Mouse (Mus musculus): ENCODE data around the gene Slc16a5.
"Not testable (repeated sequence)": the region's sequence is repeated elsewhere in the genome, so short reads cannot be mapped to it uniquely, and the experiment has no call there.

Slc16a5 gene

DNA sequence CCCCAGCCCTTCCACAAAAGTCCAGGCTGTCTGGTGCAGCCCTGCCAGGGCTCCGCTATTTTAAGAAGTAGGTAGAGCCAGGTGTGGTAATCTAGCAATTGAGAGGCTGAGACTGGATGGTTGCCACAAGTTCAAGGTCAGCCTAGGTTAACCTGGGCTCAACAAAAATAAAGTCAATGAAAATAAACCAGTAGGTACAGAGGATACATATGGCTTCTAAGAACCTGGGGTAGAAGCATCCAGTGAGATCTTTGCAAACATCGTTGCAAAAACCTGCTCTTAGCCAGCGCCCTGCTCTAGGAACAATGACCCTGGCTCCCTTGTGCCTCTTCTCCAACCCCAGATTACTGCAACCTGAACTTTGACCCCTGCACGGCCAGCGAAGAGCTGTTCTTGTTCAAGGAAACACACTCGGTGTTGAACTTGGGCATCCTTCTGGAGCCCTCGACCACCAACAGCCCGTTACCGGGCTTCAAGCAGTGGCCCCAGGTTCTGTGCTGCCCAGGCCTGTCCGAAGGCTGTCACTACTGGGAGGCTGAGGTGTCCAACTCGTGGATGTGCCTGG lies 14.9 kb upstream of the Slc16a5 start:
- DNase-seq (ENCODE audit: extremely low spot score, low spot score): no peak

DNA sequence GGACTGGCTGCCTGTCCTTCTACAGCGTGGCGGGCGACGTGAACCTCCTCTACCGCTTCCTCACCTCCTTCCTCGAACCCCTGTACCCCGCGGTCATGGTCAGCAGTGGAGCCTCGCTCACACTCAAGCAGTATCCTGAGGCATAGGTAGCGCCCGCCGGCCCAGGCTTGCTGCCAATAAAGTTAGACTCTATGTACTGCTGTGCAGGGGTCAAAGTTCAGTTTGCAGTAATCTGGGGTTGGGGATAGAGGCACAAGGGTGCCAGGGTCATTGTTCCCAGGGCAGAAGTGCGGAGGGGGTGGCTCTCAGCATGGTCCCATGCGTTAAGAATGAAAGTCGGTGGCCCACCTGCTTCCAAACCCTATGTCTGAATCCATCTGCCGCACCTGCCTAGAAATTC lies 14.2 kb upstream of the Slc16a5 start:
- no peak for DNase-seq (ENCODE audit: extremely low spot score, low spot score)

DNA sequence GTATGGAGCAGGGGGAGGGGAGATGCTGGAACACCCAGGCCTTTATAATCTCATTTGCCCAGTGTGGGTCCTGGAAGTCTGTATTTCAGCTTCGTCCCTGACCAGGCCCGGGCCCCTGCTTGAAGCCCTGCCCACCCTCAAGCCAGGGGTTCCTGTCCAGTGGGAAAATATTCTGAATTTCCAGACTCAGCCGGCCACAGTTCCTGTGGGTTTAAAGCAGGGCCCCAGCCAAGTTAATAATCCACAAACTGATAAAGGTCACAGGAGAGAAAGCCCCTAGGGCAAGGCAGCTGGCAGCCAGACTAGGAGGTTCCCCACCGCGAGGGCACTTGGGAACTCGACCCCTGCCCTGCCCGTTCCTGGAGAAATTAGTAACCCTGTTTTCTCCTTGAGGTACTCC lies 13.3 kb upstream of the Slc16a5 start:
- no peak for DNase-seq (ENCODE audit: extremely low spot score, low spot score)

DNA sequence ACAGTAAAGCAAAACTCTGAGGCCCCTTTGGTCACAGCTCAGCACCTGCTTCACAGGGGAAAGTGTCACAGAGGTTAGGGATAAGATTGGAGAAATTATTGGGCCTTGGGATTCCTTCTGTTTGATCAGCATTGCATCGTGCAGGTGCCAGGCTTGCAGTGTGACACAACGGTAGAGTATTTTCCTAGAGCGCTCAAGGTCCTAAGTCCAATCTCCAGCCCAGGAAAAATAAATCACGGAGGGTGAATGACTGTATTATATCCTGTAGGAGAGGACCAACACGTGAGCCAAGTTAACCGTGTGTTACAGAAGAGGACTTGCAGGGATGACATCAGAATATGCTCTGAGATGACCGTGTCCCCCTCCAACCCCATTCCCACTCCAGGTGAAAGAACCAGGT lies 12.1 kb upstream of the Slc16a5 start:
- no peak for DNase-seq (ENCODE audit: extremely low spot score, low spot score)

DNA sequence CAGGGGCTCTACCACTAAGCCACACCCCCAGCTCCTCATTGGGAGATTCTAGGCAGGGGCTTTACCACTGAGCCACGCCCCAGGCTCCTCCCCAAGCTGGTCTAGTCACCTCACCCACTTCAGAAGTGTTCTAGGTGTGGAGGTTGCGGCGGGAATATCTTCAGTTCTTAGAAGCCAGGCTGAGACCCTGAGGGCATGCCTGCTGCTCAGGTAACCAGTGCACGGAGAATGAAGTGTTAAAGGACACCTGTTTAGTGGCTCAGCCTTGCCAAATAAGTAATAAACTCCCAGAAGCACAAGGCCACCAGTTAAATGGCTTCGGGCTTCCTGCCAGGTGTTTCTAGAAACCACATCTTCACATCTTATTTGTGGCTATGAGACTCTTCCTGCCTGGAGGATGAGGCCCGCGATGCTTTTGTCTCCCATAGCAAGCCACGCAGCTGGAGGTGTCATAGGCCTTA lies 10.5 kb upstream of the Slc16a5 start:
- DNase-seq (ENCODE audit: extremely low spot score, low spot score): no peak

DNA sequence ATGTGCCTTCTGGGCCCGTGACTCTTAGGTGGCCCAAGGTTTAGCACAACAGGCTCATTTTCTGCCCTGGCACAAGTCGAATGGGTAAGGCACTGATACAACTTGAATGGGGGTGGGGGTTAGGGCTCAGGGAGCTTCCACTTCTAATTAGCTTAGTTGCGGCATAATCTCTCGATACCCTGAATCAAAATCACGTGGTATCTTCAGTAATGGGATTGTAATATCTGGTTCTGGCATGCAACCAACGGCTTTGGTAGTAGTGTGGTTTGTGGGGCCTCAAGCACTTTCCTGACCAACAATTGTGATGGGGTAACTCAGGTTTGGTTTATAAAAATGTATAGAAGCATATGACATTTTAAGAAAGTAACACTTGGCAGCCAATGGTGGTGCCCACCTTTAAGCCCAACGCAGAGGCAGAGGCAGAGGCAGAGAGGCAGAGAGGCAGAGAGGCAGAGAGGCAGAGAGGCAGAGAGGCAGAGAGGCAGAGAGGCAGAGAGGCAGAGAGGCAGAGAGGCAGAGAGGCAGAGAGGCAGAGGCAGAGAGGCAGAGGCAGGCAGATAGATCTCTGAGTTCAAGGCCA lies 9.9 kb upstream of the Slc16a5 start:
- DNase-seq (ENCODE audit: extremely low spot score, low spot score): no peak

DNA sequence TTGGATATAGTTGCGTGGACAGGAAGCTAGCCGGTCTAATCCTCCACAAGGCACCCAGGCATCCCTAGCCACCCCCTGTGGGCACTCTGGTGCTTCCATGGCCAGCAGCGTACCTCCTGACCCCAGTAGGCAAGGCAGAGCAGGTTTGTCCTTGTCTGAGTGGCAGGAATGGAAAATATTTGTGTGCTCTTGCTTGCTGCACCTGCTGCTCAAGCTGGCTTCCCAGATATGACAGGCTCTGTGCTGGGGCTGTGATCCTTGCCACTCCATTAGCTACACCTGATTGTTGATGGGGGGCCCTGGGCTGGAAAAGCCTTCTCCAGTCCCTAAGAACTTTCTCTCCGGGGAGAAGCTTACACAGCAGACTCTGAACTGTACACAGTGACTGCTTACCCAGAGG lies 9.0 kb upstream of the Slc16a5 start:
- no peak for DNase-seq (ENCODE audit: extremely low spot score, low spot score)

DNA sequence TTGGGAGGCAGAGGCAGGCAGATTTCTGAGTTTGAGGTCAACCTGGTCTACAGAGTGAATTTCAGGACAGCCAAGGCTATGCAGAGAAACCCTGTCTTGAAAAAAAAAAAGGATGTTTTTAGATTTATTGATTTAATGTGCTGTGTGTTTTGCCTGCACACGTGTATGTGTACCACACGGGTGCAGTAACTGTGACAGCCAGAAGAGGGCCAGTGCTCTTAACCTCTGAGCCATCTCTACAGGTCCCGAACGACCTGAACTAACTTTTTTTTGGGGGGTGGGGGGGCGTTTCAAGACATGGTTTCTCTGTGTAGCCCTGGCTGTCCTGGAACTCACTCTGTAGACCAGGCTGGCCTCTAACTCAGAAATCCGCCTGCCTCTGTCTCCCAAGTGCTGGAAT lies 7.5 kb upstream of the Slc16a5 start:
- not testable (repeated sequence) for DNase-seq (ENCODE audit: extremely low spot score, low spot score)

DNA sequence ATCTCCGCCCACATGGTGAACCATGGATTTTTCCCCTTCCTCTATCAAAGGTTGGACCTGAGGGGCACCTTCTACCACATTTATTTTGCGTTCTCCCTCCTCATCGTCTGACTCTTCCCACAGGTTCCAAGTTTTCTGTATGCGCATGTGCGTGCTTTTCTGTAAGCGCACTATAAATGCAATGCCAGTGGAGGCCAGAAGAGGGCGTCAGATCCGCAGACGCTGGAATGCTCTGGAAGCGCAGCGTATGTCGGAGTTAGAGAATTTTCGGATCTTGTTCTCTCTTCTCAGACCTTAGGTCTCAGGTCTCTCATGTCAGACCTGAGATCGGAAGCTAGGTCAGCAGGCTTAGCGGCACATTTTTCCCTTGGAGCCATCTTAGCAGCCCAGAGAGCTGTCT lies 6.7 kb upstream of the Slc16a5 start:
- no peak for DNase-seq (ENCODE audit: extremely low spot score, low spot score)

DNA sequence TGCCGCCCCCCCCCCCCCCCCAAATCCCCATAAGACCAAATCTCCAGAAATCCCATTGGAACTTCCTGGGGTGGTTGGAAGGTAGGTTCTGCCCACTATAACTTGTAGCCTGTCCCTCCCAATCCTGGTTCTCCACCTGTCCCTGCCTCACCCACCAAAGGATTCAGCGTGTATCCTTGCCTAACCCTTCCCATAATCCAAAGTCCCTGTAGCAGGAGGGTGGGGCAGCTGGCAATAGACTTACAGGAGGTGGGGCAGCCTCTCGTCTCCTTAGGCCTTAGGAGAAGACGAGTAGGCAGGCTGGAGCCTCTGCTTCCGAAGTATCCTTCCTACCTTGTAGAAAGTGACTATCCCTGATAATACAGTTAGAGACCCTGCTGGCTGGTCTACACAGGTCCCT lies 6.1 kb upstream of the Slc16a5 start:
- no peak for DNase-seq (ENCODE audit: extremely low spot score, low spot score)

DNA sequence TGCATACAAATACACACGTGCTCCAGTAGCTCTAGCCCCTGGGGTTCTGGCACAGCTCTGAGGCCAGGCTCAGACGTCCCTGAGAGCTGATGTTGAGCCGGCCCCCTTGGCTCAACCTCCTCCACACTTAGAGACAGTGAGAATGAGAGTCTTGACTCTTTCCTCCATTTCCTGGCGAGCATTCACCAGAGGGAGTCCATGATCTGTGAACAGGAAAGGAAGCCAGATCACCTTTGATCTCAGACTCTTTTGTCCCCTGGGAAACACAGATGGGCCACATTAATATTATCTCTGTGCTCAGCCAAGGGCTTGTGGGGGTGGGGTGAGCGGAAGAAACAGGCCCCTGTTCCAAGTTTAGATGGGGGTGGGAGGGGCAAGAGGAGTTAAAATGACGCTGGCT lies 4.9 kb upstream of the Slc16a5 start:
- DNase-seq (ENCODE audit: extremely low spot score, low spot score): no peak

DNA sequence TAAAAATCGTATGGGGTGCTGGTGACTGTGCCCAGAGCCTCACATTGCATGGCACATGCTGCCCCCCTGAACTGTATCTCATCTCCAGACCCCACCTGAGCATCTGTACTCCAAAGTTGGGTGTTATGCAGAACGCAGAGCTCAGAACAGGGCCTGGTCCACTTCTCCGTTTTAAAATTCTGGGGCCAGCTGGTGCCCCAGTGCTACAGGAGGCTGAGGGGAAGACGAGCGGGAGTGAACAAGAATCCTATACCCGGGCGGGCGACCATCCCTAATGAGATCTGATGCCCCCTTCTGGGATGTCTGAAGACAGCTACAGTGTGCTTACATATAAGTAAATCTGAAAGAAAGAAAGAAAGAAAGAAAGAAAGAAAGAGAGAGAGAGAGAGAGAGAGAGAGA lies 1.3 kb upstream of the Slc16a5 start:
- DNase-seq (ENCODE audit: extremely low spot score, low spot score): no peak

DNA sequence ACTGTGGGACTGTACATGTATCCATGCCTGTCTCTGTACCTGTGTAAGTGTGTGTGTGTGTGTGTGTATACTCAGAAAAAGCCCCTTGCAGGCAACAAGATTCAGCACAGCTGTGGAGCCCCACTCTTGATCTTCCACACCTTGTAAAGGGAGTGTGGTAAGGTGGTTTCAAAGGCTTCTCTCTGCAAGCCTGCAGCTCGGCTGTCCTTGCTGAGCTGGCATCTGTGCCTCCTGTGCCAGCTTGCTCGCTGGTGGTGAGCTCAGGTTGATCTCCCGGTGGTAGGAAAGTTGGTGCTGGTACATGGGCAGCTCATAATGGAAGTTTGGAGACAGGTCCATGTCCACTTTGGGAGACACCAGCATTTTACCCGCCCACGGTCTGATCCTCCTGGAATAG lies 430 bp upstream of the Slc16a5 start:
- DNase-seq (ENCODE audit: extremely low spot score, low spot score): no peak

DNA sequence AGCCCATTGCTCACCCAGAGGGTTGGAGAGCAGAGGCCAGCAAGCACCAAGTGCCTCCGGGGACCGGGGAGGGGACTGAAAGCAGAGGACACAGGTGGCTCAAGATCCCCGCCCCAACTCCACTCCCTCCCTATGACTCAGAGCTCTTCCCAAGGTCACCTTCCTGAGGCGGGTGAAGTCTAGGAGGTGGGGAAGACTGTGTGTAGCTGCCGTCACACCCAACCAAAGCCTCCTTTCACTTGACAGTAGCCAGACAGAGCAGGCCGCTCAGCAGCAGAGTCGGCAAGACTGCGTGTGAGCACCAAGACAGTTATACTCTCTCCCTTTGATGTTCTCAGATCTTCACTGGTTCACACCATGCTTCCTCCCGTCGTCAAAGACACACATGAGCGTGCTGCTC lies 1.1 kb downstream of the Slc16a5 start:
- no peak for DNase-seq (ENCODE audit: extremely low spot score, low spot score)

DNA sequence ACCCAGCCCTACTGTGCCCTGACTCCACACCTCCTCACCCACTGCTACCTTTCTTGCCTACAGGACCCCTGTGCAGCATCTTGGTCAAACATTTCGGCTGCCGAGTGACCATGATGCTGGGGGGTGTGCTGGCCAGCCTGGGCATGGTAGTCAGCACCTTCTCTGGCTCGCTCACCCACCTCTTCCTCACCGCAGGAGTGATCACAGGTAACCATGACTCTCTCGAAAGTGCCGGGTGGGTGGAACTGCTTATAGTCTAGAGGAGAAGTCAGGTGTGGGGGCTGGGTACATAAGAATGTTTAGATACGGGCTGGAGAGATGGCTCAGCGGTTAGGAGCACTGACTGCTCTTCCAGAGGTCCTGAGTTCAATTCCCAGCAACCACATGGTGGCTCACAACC lies 2.6 kb downstream of the Slc16a5 start:
- no peak for DNase-seq (ENCODE audit: extremely low spot score, low spot score)

DNA sequence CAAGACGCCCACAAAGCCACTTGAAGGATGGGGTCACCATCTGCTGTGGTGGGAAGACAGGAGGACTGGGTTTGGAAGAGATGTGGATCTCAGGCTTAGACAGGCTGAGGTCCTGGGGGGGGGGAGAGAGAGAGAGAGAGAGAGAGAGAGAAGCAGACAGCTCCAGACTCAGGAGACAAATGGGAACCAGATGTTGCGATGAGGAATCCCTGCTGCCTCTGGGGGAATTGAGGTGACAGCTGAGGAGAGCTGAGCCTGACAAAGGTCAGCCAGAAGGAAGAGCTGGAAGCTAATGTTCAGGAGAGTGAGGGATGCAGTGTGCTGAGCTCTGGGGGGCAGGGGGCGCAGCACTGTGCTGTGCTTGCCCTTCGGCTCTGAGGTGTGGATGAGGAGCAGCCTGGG lies 4.9 kb downstream of the Slc16a5 start:
- DNase-seq (ENCODE audit: extremely low spot score, low spot score): peak; percentile 72

DNA sequence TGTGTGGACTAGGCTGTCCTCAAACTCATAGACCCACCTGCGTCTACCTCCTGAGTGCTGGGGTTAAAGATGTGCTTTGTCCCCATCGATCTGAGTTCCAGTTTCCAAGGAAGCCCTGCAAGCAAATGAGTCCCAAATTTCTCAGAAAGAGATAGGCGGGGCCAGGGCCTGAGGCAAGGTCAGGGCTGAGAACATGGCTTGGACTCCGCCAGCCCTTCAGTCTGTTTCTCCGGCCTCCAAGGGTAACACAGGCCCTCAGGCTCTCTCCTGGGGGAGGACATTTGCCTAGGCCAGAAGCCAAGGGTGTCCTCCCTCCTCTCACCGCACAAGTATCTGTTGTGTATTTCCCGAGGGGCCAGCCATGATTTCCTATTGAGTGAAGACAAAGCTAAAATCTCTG lies 9.9 kb downstream of the Slc16a5 start:
- DNase-seq (ENCODE audit: extremely low spot score, low spot score): no peak

DNA sequence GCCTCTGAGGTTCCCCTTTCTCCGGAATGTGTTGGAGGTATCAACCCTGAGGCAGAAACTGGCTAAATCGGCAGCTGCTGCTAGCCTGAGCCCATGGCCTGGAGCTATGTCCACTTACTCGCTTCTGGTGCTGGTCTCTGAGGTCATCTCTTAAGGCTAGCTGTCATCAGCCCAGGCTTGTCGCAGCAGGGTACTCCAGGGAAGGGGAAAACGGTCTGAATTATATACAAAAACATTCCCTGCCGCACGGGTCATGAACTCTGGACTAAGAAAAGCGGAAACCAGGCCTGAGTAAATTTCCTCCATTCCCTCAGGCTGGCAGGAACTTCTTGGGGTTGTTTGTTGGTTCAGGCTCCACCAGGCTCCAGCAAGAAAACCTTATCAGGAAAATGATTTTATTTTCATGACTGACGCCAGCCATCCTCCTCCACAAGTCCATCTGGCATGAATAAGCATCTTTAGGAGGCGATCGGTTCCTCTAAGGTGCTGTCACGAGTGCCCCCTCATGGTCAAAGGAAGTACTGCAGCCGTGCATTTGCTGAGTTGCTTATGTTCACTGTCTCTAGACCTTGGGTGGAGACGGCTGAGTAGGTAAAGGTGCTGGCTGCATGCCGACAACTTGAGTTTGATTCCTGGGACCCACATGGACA lies 11.5 kb downstream of the Slc16a5 start:
- DNase-seq (ENCODE audit: extremely low spot score, low spot score): peak; percentile 97

DNA sequence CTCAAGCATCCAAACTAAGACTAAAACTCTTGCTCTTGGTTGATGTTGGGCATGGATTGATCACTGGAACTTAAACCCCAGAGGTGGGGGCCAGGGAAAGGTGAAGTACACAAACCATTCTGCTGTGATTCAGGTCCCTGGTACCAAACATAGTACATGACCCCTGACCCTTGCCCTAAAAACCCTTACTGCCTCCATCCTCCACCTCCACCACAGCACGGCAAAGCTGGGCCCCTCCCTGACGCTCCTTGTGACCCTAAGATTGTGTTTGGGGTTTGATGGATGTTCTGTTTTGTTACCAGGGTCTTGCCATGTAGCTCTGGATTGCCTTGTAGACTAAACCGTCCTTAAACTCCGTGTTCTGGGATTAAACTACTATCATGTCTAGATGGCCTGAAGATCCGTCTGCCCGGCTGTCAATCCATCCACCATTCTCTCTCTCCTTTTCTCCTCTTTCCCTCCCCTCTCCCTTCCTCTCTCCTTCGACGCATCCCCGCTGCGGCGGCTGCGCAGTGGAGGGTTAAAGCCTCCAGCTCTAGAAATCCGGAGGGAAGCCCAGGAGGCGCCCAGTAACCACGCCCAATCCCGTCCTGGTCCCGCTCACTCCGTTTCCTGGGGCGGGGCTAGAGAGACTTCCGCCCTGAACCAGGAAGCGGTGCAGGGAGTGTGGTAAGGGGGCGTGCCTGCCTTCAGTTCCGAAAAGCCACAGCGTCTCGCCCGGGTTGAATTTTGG lies 12.9 kb downstream of the Slc16a5 start, which contains the start of gene Armc7:
Gene Armc7 (plus strand): TSS at position 643 of the 733 bp plus-strand sequence.
- peak; percentile 91 for DNase-seq (ENCODE audit: extremely low spot score, low spot score)

DNA sequence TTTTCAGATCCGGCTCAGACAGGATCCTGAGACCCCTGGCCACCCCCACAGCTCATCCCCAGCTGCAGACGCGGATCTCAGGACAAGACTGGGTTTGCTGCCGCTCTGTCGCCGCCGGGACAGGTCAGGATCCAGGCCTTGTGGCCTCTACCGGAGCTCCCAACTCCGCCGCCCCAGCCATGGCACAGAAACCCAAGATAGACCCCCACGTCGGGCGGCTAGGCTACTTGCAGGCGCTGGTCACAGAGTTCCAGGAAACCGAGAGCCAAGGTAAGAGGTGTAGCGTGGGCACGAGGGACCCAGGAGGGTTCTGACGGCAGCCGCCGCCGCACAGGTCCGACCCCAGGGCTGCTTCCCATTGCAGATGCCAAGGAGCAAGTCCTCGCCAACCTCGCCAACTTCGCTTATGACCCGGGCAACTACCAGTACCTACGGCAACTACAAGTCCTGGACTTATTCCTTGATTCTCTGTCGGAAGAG lies 13.5 kb downstream of the Slc16a5 start:
- DNase-seq (ENCODE audit: extremely low spot score, low spot score): no peak

DNA sequence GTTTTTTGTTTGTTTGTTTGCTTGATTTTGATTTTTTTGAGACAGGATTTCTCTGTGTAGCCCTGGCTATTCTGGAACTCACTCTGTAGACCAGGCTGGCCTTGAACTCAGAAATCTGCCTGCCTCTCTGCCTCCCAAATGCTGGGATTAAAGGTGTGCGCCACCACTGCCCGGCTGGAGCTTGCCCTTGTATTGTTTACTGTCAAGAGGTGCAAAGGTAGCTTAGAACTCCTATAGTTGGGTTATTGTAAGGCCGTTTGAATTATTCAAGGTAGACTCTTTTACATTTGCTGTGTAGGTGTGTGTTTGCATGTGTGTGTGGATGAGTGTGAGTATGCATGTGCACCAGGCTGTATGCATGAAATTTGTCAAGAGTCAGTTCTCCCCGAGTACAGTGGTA lies 14.4 kb downstream of the Slc16a5 start:
- not testable (repeated sequence) for DNase-seq (ENCODE audit: extremely low spot score, low spot score)

DNA sequence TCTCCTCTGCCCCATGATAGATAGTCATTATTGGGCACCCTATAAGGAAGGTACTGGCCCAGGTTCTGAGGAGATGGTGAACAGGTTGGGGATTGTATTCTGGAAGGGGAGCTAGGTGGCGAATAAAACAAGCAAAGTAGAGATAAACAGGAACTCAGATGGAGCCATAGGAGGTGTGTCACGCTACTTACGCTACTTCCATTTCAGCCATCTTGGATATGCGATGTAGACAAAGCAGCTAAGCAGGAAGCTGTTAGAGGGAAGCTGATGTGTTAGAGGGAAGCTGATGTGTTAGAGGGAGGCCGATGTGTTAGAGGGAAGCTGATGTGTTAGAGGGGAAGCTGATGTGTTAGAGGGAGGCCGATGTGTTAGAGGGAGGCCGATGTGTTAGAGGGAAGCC lies 15.1 kb downstream of the Slc16a5 start:
- not testable (repeated sequence) for DNase-seq (ENCODE audit: extremely low spot score, low spot score)
